Mouse (Mus musculus): ENCODE measurements around the gene Tacc2. TPM values are rescaled to one million over a fixed set of nuclear protein-coding genes. Genes with fewer than 3 reads are reported as not detected.

Gene Tacc2
- polyA plus RNA-seq, 1 experiment: 57.5 TPM

GRCm38 (mm10) chr7:130796786-130797185 is 219.5 kb downstream of the Tacc2 start:
- Histone ChIP-seq H3K4me3 (ENCODE audit: low read depth, low read length) (no peak overlapping the region), H3K27ac (ENCODE audit: insufficient read depth, low read depth, low read length) (no peak overlapping the region), H3K4me1 (ENCODE audit: control insufficient read depth, insufficient read depth, insufficient read length, low read length) (peaks cover 26% of the 10 kb centered on the region), H3K27me3 (ENCODE audit: control insufficient read depth, insufficient read depth, low read length) (no peaks in the 10 kb centered on the region), H3K36me3 (ENCODE audit: control insufficient read depth, insufficient read depth, low read length) (no peaks in the 10 kb centered on the region)
- no peak for TF ChIP-seq CTCF (IDR thresholded peaks at IDR 0.05; ENCODE audit: extremely low read depth, insufficient read length, insufficient replicate concordance, low read depth, low read length)
- no peak for TF ChIP-seq POLR2A (IDR thresholded peaks at IDR 0.05; ENCODE audit: low read depth, low read length)
- 68% methylated on average over 8 of the region's 8 CpGs for WGBS

GRCm38 (mm10) chr7:130797524-130797923 is 220.3 kb downstream of the Tacc2 start:
- no peaks in the 10 kb centered on the region for H3K27me3 ChIP-seq (ENCODE audit: control insufficient read depth, insufficient read depth, low read length)
- no peaks in the 10 kb centered on the region for H3K36me3 ChIP-seq (ENCODE audit: control insufficient read depth, insufficient read depth, low read length)
- TF ChIP-seq CTCF (IDR thresholded peaks at IDR 0.05; ENCODE audit: extremely low read depth, insufficient read length, insufficient replicate concordance, low read depth, low read length) (no peak), POLR2A (IDR thresholded peaks at IDR 0.05; ENCODE audit: low read depth, low read length) (no peak)
- no peak overlapping the region for H3K4me3 ChIP-seq (ENCODE audit: low read depth, low read length)
- WGBS: 93% methylated on average over 6 of the region's 6 CpGs
- peaks cover 26% of the 10 kb centered on the region for H3K4me1 ChIP-seq (ENCODE audit: control insufficient read depth, insufficient read depth, insufficient read length, low read length)
- no peak overlapping the region for H3K27ac ChIP-seq (ENCODE audit: insufficient read depth, low read depth, low read length)

- 64% methylated on average over 10 of the region's 10 CpGs for WGBS
- Histone ChIP-seq H3K4me1 (ENCODE audit: control insufficient read depth, insufficient read depth, insufficient read length, low read length) (peaks cover 26% of the 10 kb centered on the region), H3K27ac (ENCODE audit: insufficient read depth, low read depth, low read length) (no peak overlapping the region), H3K27me3 (ENCODE audit: control insufficient read depth, insufficient read depth, low read length) (no peaks in the 10 kb centered on the region), H3K36me3 (ENCODE audit: control insufficient read depth, insufficient read depth, low read length) (no peaks in the 10 kb centered on the region), H3K4me3 (ENCODE audit: low read depth, low read length) (no peak overlapping the region)
- TF ChIP-seq POLR2A (IDR thresholded peaks at IDR 0.05; ENCODE audit: low read depth, low read length) (no peak), CTCF (IDR thresholded peaks at IDR 0.05; ENCODE audit: extremely low read depth, insufficient read length, insufficient replicate concordance, low read depth, low read length) (no peak)
Measured at GRCm38 (mm10) chr7:130799418-130799817, 222.2 kb downstream of the Tacc2 start.

GRCm38 (mm10) chr7:130800681-130801080 is 223.4 kb downstream of the Tacc2 start:
- 21% methylated on average over 4 of the region's 4 CpGs for WGBS
- H3K27me3 ChIP-seq (ENCODE audit: control insufficient read depth, insufficient read depth, low read length): no peaks in the 10 kb centered on the region
- no peak overlapping the region for H3K4me3 ChIP-seq (ENCODE audit: low read depth, low read length)
- H3K4me1 ChIP-seq (ENCODE audit: control insufficient read depth, insufficient read depth, insufficient read length, low read length): peaks cover 26% of the 10 kb centered on the region
- H3K27ac ChIP-seq (ENCODE audit: insufficient read depth, low read depth, low read length): peak overlapping the region; percentile 6
- H3K36me3 ChIP-seq (ENCODE audit: control insufficient read depth, insufficient read depth, low read length): no peaks in the 10 kb centered on the region
- TF ChIP-seq CTCF (IDR thresholded peaks at IDR 0.05; ENCODE audit: extremely low read depth, insufficient read length, insufficient replicate concordance, low read depth, low read length): no peak
- TF ChIP-seq POLR2A (IDR thresholded peaks at IDR 0.05; ENCODE audit: low read depth, low read length): no peak

- Histone ChIP-seq H3K27ac (ENCODE audit: insufficient read depth, low read depth, low read length) (no peak overlapping the region), H3K27me3 (ENCODE audit: control insufficient read depth, insufficient read depth, low read length) (no peaks in the 10 kb centered on the region), H3K36me3 (ENCODE audit: control insufficient read depth, insufficient read depth, low read length) (no peaks in the 10 kb centered on the region), H3K4me1 (ENCODE audit: control insufficient read depth, insufficient read depth, insufficient read length, low read length) (peaks cover 26% of the 10 kb centered on the region), H3K4me3 (ENCODE audit: low read depth, low read length) (no peak overlapping the region)
- 89% methylated on average over 4 of the region's 4 CpGs for WGBS
- TF ChIP-seq CTCF (IDR thresholded peaks at IDR 0.05; ENCODE audit: extremely low read depth, insufficient read length, insufficient replicate concordance, low read depth, low read length): no peak
- no peak for TF ChIP-seq POLR2A (IDR thresholded peaks at IDR 0.05; ENCODE audit: low read depth, low read length)
Measured at GRCm38 (mm10) chr7:130801811-130802210, 224.6 kb downstream of the Tacc2 start.

- 92% methylated on average over 8 of the region's 8 CpGs for WGBS
- Histone ChIP-seq H3K27ac (ENCODE audit: insufficient read depth, low read depth, low read length) (no peak overlapping the region), H3K4me3 (ENCODE audit: low read depth, low read length) (no peak overlapping the region), H3K27me3 (ENCODE audit: control insufficient read depth, insufficient read depth, low read length) (no peaks in the 10 kb centered on the region), H3K4me1 (ENCODE audit: control insufficient read depth, insufficient read depth, insufficient read length, low read length) (peaks cover 25% of the 10 kb centered on the region), H3K36me3 (ENCODE audit: control insufficient read depth, insufficient read depth, low read length) (no peaks in the 10 kb centered on the region)
- TF ChIP-seq POLR2A (IDR thresholded peaks at IDR 0.05; ENCODE audit: low read depth, low read length) (no peak), CTCF (IDR thresholded peaks at IDR 0.05; ENCODE audit: extremely low read depth, insufficient read length, insufficient replicate concordance, low read depth, low read length) (no peak)
Measured at GRCm38 (mm10) chr7:130803251-130803825, 226.1 kb downstream of the Tacc2 start.

GRCm38 (mm10) chr7:130804991-130805390 is 227.8 kb downstream of the Tacc2 start:
- WGBS: 76% methylated on average over 5 of the region's 5 CpGs
- TF ChIP-seq POLR2A (IDR thresholded peaks at IDR 0.05; ENCODE audit: low read depth, low read length) (no peak), CTCF (IDR thresholded peaks at IDR 0.05; ENCODE audit: extremely low read depth, insufficient read length, insufficient replicate concordance, low read depth, low read length) (no peak)

More at GRCm38 (mm10) chr7:130804991-130805390, 227.8 kb downstream of the Tacc2 start:
- H3K27me3 ChIP-seq (ENCODE audit: control insufficient read depth, insufficient read depth, low read length): no peaks in the 10 kb centered on the region
- no peak overlapping the region for H3K27ac ChIP-seq (ENCODE audit: insufficient read depth, low read depth, low read length)
- H3K4me3 ChIP-seq (ENCODE audit: low read depth, low read length): no peak overlapping the region
- H3K4me1 ChIP-seq (ENCODE audit: control insufficient read depth, insufficient read depth, insufficient read length, low read length): peaks cover 14% of the 10 kb centered on the region; the same call in 1 of the 2 replicates
- no peaks in the 10 kb centered on the region for H3K36me3 ChIP-seq (ENCODE audit: control insufficient read depth, insufficient read depth, low read length)

All from small intestine, adult 2 months (tissue).